Mouse (Mus musculus) C2C12 (cell line): Measurements from ENCODE around the gene Gm6309.
"Not testable (repeated sequence)": the region's sequence is repeated elsewhere in the genome, so short reads cannot be mapped to it uniquely, and the experiment has no call there.

Experiments
- CTCF ChIP-seq: IDR thresholded peaks from one replicate; pipeline ENCODE4 v1.5.1; 2011; ENCODE audit not compliant: control insufficient read depth, insufficient read depth, insufficient read length
- MAX ChIP-seq: IDR thresholded peaks from one replicate; pipeline ENCODE4 v1.6.1; 2011; ENCODE audit warnings: mild to moderate bottlenecking, control low read depth
- USF1 ChIP-seq: IDR thresholded peaks from one replicate; pipeline ENCODE4 v1.6.1; 2011; ENCODE audit warnings: low read depth, mild to moderate bottlenecking, control low read depth, moderate library complexity

GRCm38 (mm10) chr5:146187441-146187840 is 16.9 kb upstream of the Gm6309 start:
- TF ChIP-seq CTCF, MAX, USF1: not testable (repeated sequence)
